ENCODE assay signal across 10 mouse cellular contexts in genomic region chr9:58314682-58315360, GRCm38 (mm10). TPM values are rescaled to one million over a fixed set of nuclear protein-coding genes. Genes with fewer than 3 reads are reported as not detected.
DNase-seq lines count a peak whose midpoint lies in the region; ATAC-seq and TF ChIP-seq lines count a peak whose summit lies in the region.
"Had no signal": no experiment of that assay in that cellular context is flagged by ENCODE, and none has a peak within 500 bp of the region (broad histone marks: within the 10 kb centered on the region; RNA-seq: fewer than 3 reads in every experiment).

No protein-coding gene starts in this region.

- H3K27ac ChIP-seq in forebrain, embryonic 16.5 days (ENCODE audit: low read length), result peak overlapping the region; percentile 78
- peak overlapping the region; percentile 54 for H3K27ac ChIP-seq in hindbrain, postnatal 0 days
- 0 out of 2 replicates have a peak overlapping the region, but pooled peaks have one; percentile 48 for H3K27ac ChIP-seq in neural tube, embryonic 15.5 days (replicated peaks)

- H3K4me2 ChIP-seq in forebrain, embryonic 16.5 days (ENCODE audit: low read length), result no peak overlapping the region
- H3K4me2 ChIP-seq in hindbrain, postnatal 0 days (ENCODE audit: low read depth, low read length), result no peak overlapping the region
- no peak overlapping the region for H3K4me2 ChIP-seq in neural tube, embryonic 15.5 days

- ATAC-seq in forebrain, embryonic 16.5 days, result peak; percentile 76
- ATAC-seq in hindbrain, postnatal 0 days, result peak; percentile 72
- ATAC-seq in neural tube, embryonic 15.5 days (ENCODE audit: low FRiP score), result no peak
- ATAC-seq in granulocyte monocyte progenitor cell, adult 5-6 weeks (replicated peaks; ENCODE audit: poor library complexity, severe bottlenecking), result no peak

- no peak overlapping the region for H3K4me3 ChIP-seq in forebrain, embryonic 16.5 days (replicated peaks; ENCODE audit: low read length)
- no peak overlapping the region for H3K4me3 ChIP-seq in hindbrain, postnatal 0 days (ENCODE audit: low read length)
- H3K4me3 ChIP-seq in neural tube, embryonic 15.5 days (replicated peaks), result no peak overlapping the region

- peaks cover 46% of the 10 kb centered on the region for H3K4me1 ChIP-seq in forebrain, embryonic 16.5 days (replicated peaks; ENCODE audit: control insufficient read depth, insufficient read depth, low read length)
- peaks cover 33% of the 10 kb centered on the region for H3K4me1 ChIP-seq in hindbrain, postnatal 0 days (ENCODE audit: insufficient read depth, low read length)
- peaks cover 43% of the 10 kb centered on the region for H3K4me1 ChIP-seq in neural tube, embryonic 15.5 days

- peak; percentile 67 for DNase-seq in adrenal gland, postnatal 10 days
- no peak for DNase-seq in adrenal gland, postnatal 4 days (ENCODE audit: low spot score in 2 of 2)
- peak; percentile 81 for DNase-seq in 3T3-L1 (ENCODE audit: low read depth, low spot score)
- DNase-seq in hindbrain, postnatal 0 days (ENCODE audit: low spot score), result peak; percentile 74
- no peak for DNase-seq in testis, postnatal 14 days (ENCODE audit: low spot score)

- no peak for TF ChIP-seq CTCF in hindbrain, postnatal 0 days (IDR thresholded peaks at IDR 0.05; ENCODE audit: low read depth)

- peaks cover 8% of the 10 kb centered on the region; the same call in 1 of the 2 replicates for H3K27me3 ChIP-seq in forebrain, embryonic 16.5 days (replicated peaks; ENCODE audit: control insufficient read depth, insufficient read depth, low read length)
- 0 out of 2 replicates have a peak, but pooled peaks cover 3% of the 10 kb centered on the region for H3K27me3 ChIP-seq in hindbrain, postnatal 0 days (ENCODE audit: insufficient read depth, low read length)
- H3K27me3 ChIP-seq in neural tube, embryonic 15.5 days (replicated peaks), result peaks cover 23% of the 10 kb centered on the region

- H3K9ac ChIP-seq in forebrain, embryonic 16.5 days (replicated peaks; ENCODE audit: low read depth, low read length), result no peak overlapping the region
- H3K9ac ChIP-seq in hindbrain, postnatal 0 days (replicated peaks; ENCODE audit: low read length), result no peak overlapping the region
- H3K9ac ChIP-seq in neural tube, embryonic 15.5 days (replicated peaks), result no peak overlapping the region

- no peaks in the 10 kb centered on the region for H3K9me3 ChIP-seq in forebrain, embryonic 16.5 days (ENCODE audit: control insufficient read depth, low read length)
- no peaks in the 10 kb centered on the region for H3K9me3 ChIP-seq in hindbrain, postnatal 0 days (ENCODE audit: low read length)
- no peaks in the 10 kb centered on the region for H3K9me3 ChIP-seq in neural tube, embryonic 15.5 days (replicated peaks)

- 28% methylated on average over 5 of the region's 5 CpGs for WGBS in forebrain, embryonic 16.5 days
- 36% methylated on average over 5 of the region's 5 CpGs for WGBS in hindbrain, postnatal 0 days
- WGBS in neural tube, embryonic 15.5 days, result 40% methylated on average over 5 of the region's 5 CpGs

- H3K36me3 ChIP-seq in forebrain, embryonic 16.5 days (ENCODE audit: control insufficient read depth, insufficient read depth), result no peaks in the 10 kb centered on the region
- H3K36me3 ChIP-seq in hindbrain, postnatal 0 days (ENCODE audit: insufficient read depth, low read length), result no peaks in the 10 kb centered on the region
- H3K36me3 ChIP-seq in neural tube, embryonic 15.5 days, result no peaks in the 10 kb centered on the region

RNA-seq across cellular contexts. Expression of gene Loxl1, which starts 1.8 kb away (rescaled TPM):
- total RNA-seq in adrenal gland, postnatal 10 days (2021), result 10 to 100 TPM; 49.1 to 49.2 TPM
- 10 to 100 TPM; 57.7 to 60.2 TPM for total RNA-seq in adrenal gland, postnatal 4 days (2021)
- 11.5 and 14.7 TPM in 2 replicates for polyA plus RNA-seq in forebrain, embryonic 16.5 days (2015; fragmentation: Nextera tagmentation; extraction: Ambion mirVana)
- 11.9 and 13.8 TPM in 2 replicates for total RNA-seq in hindbrain, postnatal 0 days (2014; rRNA removed)
- polyA plus RNA-seq in hindbrain, postnatal 0 days (2015; fragmentation: Nextera tagmentation; extraction: Ambion mirVana), result 9.1 and 9.7 TPM in 2 replicates
- polyA plus RNA-seq in neural tube, embryonic 15.5 days (2015; fragmentation: Nextera tagmentation; extraction: Ambion mirVana), result 10.2 and 12.1 TPM in 2 replicates
- total RNA-seq in granulocyte monocyte progenitor cell, adult 5-6 weeks (2014; fragmentation: Nextera tagmentation), result not detected in 2 replicates
- not detected in 2 replicates for total RNA-seq in granulocyte monocyte progenitor cell, adult 5-6 weeks (2017)

RNA-seq across cellular contexts. Expression of gene Tbc1d21, which starts 55.4 kb away (rescaled TPM):
- not detected for total RNA-seq in adrenal gland, postnatal 10 days (2021)
- not detected for total RNA-seq in adrenal gland, postnatal 4 days (2021)
- not detected in 2 replicates for polyA plus RNA-seq in forebrain, embryonic 16.5 days (2015; fragmentation: Nextera tagmentation; extraction: Ambion mirVana)
- total RNA-seq in hindbrain, postnatal 0 days (2014; rRNA removed), result not detected in 2 replicates
- not detected in 2 replicates for polyA plus RNA-seq in hindbrain, postnatal 0 days (2015; fragmentation: Nextera tagmentation; extraction: Ambion mirVana)
- polyA plus RNA-seq in neural tube, embryonic 15.5 days (2015; fragmentation: Nextera tagmentation; extraction: Ambion mirVana), result not detected in 2 replicates
- total RNA-seq in granulocyte monocyte progenitor cell, adult 5-6 weeks (2014; fragmentation: Nextera tagmentation), result not detected in 2 replicates
- not detected in 2 replicates for total RNA-seq in granulocyte monocyte progenitor cell, adult 5-6 weeks (2017)
- total RNA-seq: liver, adult 2 months had no signal
- polyA plus RNA-seq: C2C12; liver, adult 2 months had no signal

Comparison
In these comparisons a context has a peak if more than half of its experiments do, and no peak if none do; other contexts are left out.
1. DNase-seq: peak in adrenal gland, postnatal 10 days (single experiment), 3T3-L1 (single experiment) and hindbrain, postnatal 0 days (single experiment); none in adrenal gland, postnatal 4 days (0 of 2) and testis, postnatal 14 days (single experiment).
2. ATAC-seq: peak in forebrain, embryonic 16.5 days (single experiment) and hindbrain, postnatal 0 days (single experiment); none in neural tube, embryonic 15.5 days (single experiment) and granulocyte monocyte progenitor cell, adult 5-6 weeks (single experiment).
3. RNA of gene Loxl1, which starts 1.8 kb away (total RNA-seq): 57.7 to 60.2 TPM in adrenal gland, postnatal 4 days, 49.1 to 49.2 TPM in adrenal gland, postnatal 10 days and 11.9 to 13.8 TPM in hindbrain, postnatal 0 days; not detected in granulocyte monocyte progenitor cell, adult 5-6 weeks; every median in the first group is over 10 times any median in the second.
4. Peak in every context shown above with its lines, with median percentiles within 50 percentile points of each other: H3K27ac ChIP-seq.